20 mouse cellular contexts compared by ENCODE assay signal in the genomic region with DNA sequence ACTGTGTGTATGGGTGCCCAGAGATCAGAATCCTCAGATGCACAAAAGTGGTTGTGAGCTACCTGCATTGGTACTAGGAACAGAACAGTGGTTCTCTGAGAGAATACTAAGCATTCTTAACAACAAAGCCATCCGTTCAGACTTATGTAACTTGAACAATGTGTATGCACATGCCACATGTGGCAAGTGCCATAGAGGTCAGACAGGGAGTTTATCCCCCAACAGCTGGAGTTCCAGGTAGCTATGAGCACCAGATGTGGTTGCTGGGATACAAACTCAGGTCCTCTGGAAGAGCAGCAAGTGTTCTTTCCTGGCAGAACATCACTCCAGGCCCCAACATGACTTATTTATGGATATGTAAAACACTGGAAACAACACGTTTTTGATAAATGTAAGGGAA. TPM values are rescaled to one million over a fixed set of nuclear protein-coding genes. Genes with fewer than 3 reads are reported as not detected.
DNase-seq lines count a peak whose midpoint lies in the region; ATAC-seq lines count a peak whose summit lies in the region.
"Had no signal": no experiment of that assay in that cellular context is flagged by ENCODE, and none has a peak within 500 bp of the region (broad histone marks: within the 10 kb centered on the region; RNA-seq: fewer than 3 reads in every experiment).

No protein-coding gene starts in this region.

- no peak overlapping the region for H3K4me3 ChIP-seq in neural tube, embryonic 15.5 days (replicated peaks)
- H3K4me3 ChIP-seq in hindbrain, embryonic 16.5 days (ENCODE audit: low read length) = no peak overlapping the region
- H3K4me3 ChIP-seq: embryonic facial prominence, embryonic 12.5 days; forebrain, embryonic 12.5 days; heart, embryonic 13.5 days; hindbrain, embryonic 15.5 days had no signal

- no peaks in the 10 kb centered on the region for H3K4me1 ChIP-seq in neural tube, embryonic 15.5 days
- no peaks in the 10 kb centered on the region for H3K4me1 ChIP-seq in hindbrain, embryonic 16.5 days (ENCODE audit: control insufficient read depth, insufficient read depth, low read depth, low read length)
- H3K4me1 ChIP-seq: heart, embryonic 13.5 days had no signal

- 62% methylated on average over 2 of the region's 2 CpGs for WGBS in neural tube, embryonic 15.5 days
- WGBS in hindbrain, embryonic 16.5 days = 57% methylated on average over 2 of the region's 2 CpGs

- no peaks in the 10 kb centered on the region for H3K27me3 ChIP-seq in neural tube, embryonic 15.5 days (replicated peaks)
- H3K27me3 ChIP-seq in hindbrain, embryonic 16.5 days (replicated peaks; ENCODE audit: control insufficient read depth, insufficient read depth, low read length) = no peaks in the 10 kb centered on the region
- H3K27me3 ChIP-seq: embryonic facial prominence, embryonic 12.5 days; forebrain, embryonic 12.5 days; heart, embryonic 13.5 days; hindbrain, embryonic 15.5 days had no signal

- H3K9ac ChIP-seq in neural tube, embryonic 15.5 days (replicated peaks) = no peak overlapping the region
- H3K9ac ChIP-seq in hindbrain, embryonic 16.5 days (ENCODE audit: low read depth, low read length) = no peak overlapping the region
- H3K9ac ChIP-seq: embryonic facial prominence, embryonic 12.5 days; forebrain, embryonic 12.5 days; heart, embryonic 13.5 days; hindbrain, embryonic 15.5 days had no signal

- peak; percentile 55 for DNase-seq in embryo, embryonic 11 days
- no peak for DNase-seq in embryo, embryonic 10 days (ENCODE audit: low spot score)
- DNase-seq in neural tube, embryonic 10.5 days (ENCODE audit: extremely low spot score, low spot score) = peak; percentile 22
- peak; percentile 63 for DNase-seq in hindlimb bud, embryonic 11.5 days (ENCODE audit: extremely low spot score, low read depth, low spot score)
- DNase-seq in retina, postnatal 1 day = no peak
- DNase-seq: adrenal gland, postnatal 14 days; cerebellum, adult 11-12 months; cerebellum, adult 9-10 months; cerebellum, postnatal 36 days; gastrocnemius, postnatal 14 days; heart, postnatal 36 days had no signal

- H3K9me3 ChIP-seq in neural tube, embryonic 15.5 days (replicated peaks) = no peaks in the 10 kb centered on the region
- no peaks in the 10 kb centered on the region for H3K9me3 ChIP-seq in hindbrain, embryonic 16.5 days (ENCODE audit: control insufficient read depth, low read length)
- H3K9me3 ChIP-seq: embryonic facial prominence, embryonic 12.5 days; forebrain, embryonic 12.5 days; heart, embryonic 13.5 days; hindbrain, embryonic 15.5 days had no signal

- no peak for ATAC-seq in neural tube, embryonic 15.5 days (ENCODE audit: low FRiP score)
- no peak for ATAC-seq in hindbrain, embryonic 16.5 days
- ATAC-seq: forebrain, embryonic 16.5 days had no signal

- H3K27ac ChIP-seq in neural tube, embryonic 15.5 days (replicated peaks) = no peak overlapping the region
- no peak overlapping the region for H3K27ac ChIP-seq in hindbrain, embryonic 16.5 days (ENCODE audit: low read depth, low read length)
- H3K27ac ChIP-seq: embryonic facial prominence, embryonic 12.5 days; forebrain, embryonic 12.5 days; heart, embryonic 13.5 days; hindbrain, embryonic 15.5 days had no signal

- no peaks in the 10 kb centered on the region for H3K36me3 ChIP-seq in neural tube, embryonic 15.5 days
- H3K36me3 ChIP-seq in hindbrain, embryonic 16.5 days (ENCODE audit: control insufficient read depth, insufficient read depth, low read length) = no peaks in the 10 kb centered on the region
- H3K36me3 ChIP-seq: embryonic facial prominence, embryonic 12.5 days; forebrain, embryonic 12.5 days; hindbrain, embryonic 15.5 days had no signal

- H3K4me2 ChIP-seq in neural tube, embryonic 15.5 days = no peak overlapping the region
- no peak overlapping the region for H3K4me2 ChIP-seq in hindbrain, embryonic 16.5 days (ENCODE audit: low read length)
- H3K4me2 ChIP-seq: embryonic facial prominence, embryonic 12.5 days; forebrain, embryonic 12.5 days; heart, embryonic 13.5 days; hindbrain, embryonic 15.5 days had no signal

RNA-seq across cellular contexts. Expression of gene Kctd4, which starts 1.8 kb away (rescaled TPM):
- 10.4 and 10.8 TPM in 2 replicates for polyA plus RNA-seq in neural tube, embryonic 15.5 days (2015; fragmentation: Nextera tagmentation; extraction: Ambion mirVana)
- 6.2 and 6.7 TPM in 2 replicates for polyA plus RNA-seq in hindbrain, embryonic 16.5 days (2015; fragmentation: Nextera tagmentation; extraction: Ambion mirVana)
- polyA plus RNA-seq: C2C12; gonadal fat pad, adult 2 months had no signal

RNA-seq across cellular contexts. Expression of gene Gtf2f2, which starts 57.7 kb away (rescaled TPM):
- 37.1 and 37.4 TPM in 2 replicates for polyA plus RNA-seq in neural tube, embryonic 15.5 days (2015; fragmentation: Nextera tagmentation; extraction: Ambion mirVana)
- polyA plus RNA-seq in hindbrain, embryonic 16.5 days (2015; fragmentation: Nextera tagmentation; extraction: Ambion mirVana) = 33.2 and 34.1 TPM in 2 replicates

Comparison
In these comparisons a context has a peak if more than half of its experiments do, and no peak if none do; other contexts are left out.
1. DNase-seq: peak in embryo, embryonic 11 days (single experiment), neural tube, embryonic 10.5 days (single experiment) and hindlimb bud, embryonic 11.5 days (single experiment); none in embryo, embryonic 10 days (single experiment) and retina, postnatal 1 day (single experiment).